Mouse (Mus musculus) midbrain, embryonic 11.5 days (tissue): ENCODE results near the gene Hectd1. TPM values are rescaled to one million over a fixed set of nuclear protein-coding genes. Genes with fewer than 3 reads are reported as not detected.

ENCODE experiments used
- ATAC-seq: fragments of 200-750 bp; cut with Nextera tagmentation; 2 replicates; pipeline ENCODE4 v1.8.0; 2017; ENCODE audit warnings: moderate TSS enrichment, moderate library complexity; ENCODE audit not compliant: low FRiP score
- DNase-seq: peaks from one replicate; pipeline ENCODE4 v3.0.0; 2015; ENCODE audit warnings: low spot score; ENCODE audit errors: missing footprints
- H3K27ac ChIP-seq: fragments of 300-500 bp; sonication (generic); 2 replicates; pipeline ENCODE4 v1.5.1; 2014; ENCODE audit warnings: low read depth, low read length
- H3K27me3 ChIP-seq: fragments of 300-500 bp; sonication (generic); 2 replicates; pipeline ENCODE4 v1.6.1; 2014; ENCODE audit warnings: mild to moderate bottlenecking, low read length, moderate library complexity, mixed read lengths; ENCODE audit not compliant: control insufficient read depth, insufficient read depth
- H3K36me3 ChIP-seq: fragments of 300-500 bp; sonication (generic); 2 replicates; pipeline ENCODE4 v1.6.1; 2014; ENCODE audit warnings: mild to moderate bottlenecking, low read length, moderate library complexity, mixed read lengths; ENCODE audit not compliant: control insufficient read depth, insufficient read depth
- H3K4me1 ChIP-seq: fragments of 300-500 bp; sonication (generic); 2 replicates; pipeline ENCODE4 v1.6.1; 2014; ENCODE audit warnings: low read length; ENCODE audit not compliant: control insufficient read depth, insufficient read depth
- H3K4me2 ChIP-seq: fragments of 300-500 bp; sonication (generic); 2 replicates; pipeline ENCODE4 v1.6.1; 2014; ENCODE audit warnings: mild to moderate bottlenecking, moderate library complexity
- H3K4me3 ChIP-seq: fragments of 300-500 bp; sonication (generic); 2 replicates; pipeline ENCODE4 v1.5.1; 2014; ENCODE audit warnings: low read depth, low read length
- H3K9ac ChIP-seq: fragments of 300-500 bp; sonication (generic); 2 replicates; pipeline ENCODE4 v1.6.1; 2014; ENCODE audit warnings: low read length
- H3K9me3 ChIP-seq: fragments of 300-500 bp; sonication (generic); 2 replicates; pipeline ENCODE4 v1.6.1; 2016; ENCODE audit warnings: low read length; ENCODE audit not compliant: control insufficient read depth
- WGBS: fragments of 180-500 bp; shearing (Covaris S2); extraction: QIAGEN DNeasy Blood & Tissue Kit; methylation state at CpG from one replicate; pipeline ENCODE4 v1.1.7; 2014; 5-methylcytosine and 5-hydroxymethylcytosine counted together
- polyA plus RNA-seq: library from polyadenylated mRNA; unstranded; fragments of >200 nt; fragmentation: Nextera tagmentation; extraction: Ambion mirVana; gene quantifications from 2 replicates; pipeline ENCODE4 v1.2.1, GENCODE M21; 2014

Gene Hectd1
- polyA plus RNA-seq = 30.3 and 35.1 TPM in 2 replicates

DNA sequence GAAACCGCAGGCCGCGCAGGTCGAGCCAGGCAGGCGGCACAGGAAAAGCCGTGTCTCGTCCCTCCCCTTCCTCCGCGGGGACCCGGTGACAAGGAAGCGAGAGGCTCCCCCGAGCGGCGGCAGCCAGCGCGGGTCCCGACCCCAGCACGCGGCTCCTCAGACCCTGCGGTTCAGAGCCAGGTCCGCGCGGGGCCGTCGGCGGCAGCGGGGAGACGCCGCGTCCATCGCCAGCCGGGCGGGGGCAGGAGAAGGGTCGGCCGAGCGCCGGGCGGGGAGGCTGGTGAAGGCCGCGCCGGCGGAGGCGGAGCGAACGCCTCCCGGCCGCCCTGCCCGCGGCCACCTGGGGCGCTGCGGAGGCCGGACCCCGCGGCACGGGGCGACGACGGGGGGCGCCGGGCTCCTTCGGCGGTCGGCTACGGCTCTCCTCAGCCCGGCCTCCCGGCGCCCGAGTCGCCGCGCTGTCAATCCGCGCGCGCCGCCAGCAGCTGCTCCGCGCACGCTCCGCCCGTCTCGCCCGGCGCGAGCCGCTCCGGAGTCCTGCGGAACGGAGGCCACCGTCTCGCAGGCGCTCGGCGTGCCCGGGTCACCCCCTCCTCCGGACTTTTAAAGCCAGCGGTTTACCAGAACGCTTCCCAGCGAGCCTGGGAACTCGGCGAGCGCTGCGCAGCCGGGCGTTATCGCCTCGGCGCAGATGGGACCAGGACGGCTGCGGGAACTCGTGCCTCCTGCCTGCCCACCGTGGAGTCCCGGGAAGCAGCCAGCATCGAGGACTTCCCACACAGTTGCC, at the start of gene Hectd1:
Hectd1 (minus strand) TSS at position 247 of the 787 bp plus-strand sequence.
- DNase-seq (peak; percentile 98), ATAC-seq (peak; percentile 95)
- Histone ChIP-seq H3K9me3 (no peaks in the 10 kb centered on the region), H3K36me3 (no peaks in the 10 kb centered on the region), H3K27ac (peak within 1 kb of the TSS; percentile 97), H3K4me2 (peak within 1 kb of the TSS; percentile 53), H3K4me3 (peak within 1 kb of the TSS; percentile 80), H3K9ac (peak within 1 kb of the TSS; percentile 94), H3K4me1 (peaks cover 10% of the 10 kb centered on the region; the same call in 1 of the 2 replicates), H3K27me3 (no peaks in the 10 kb centered on the region)
- under 1% methylated on average over 99 of the region's 114 CpGs for whole genome bisulfite sequencing

DNA sequence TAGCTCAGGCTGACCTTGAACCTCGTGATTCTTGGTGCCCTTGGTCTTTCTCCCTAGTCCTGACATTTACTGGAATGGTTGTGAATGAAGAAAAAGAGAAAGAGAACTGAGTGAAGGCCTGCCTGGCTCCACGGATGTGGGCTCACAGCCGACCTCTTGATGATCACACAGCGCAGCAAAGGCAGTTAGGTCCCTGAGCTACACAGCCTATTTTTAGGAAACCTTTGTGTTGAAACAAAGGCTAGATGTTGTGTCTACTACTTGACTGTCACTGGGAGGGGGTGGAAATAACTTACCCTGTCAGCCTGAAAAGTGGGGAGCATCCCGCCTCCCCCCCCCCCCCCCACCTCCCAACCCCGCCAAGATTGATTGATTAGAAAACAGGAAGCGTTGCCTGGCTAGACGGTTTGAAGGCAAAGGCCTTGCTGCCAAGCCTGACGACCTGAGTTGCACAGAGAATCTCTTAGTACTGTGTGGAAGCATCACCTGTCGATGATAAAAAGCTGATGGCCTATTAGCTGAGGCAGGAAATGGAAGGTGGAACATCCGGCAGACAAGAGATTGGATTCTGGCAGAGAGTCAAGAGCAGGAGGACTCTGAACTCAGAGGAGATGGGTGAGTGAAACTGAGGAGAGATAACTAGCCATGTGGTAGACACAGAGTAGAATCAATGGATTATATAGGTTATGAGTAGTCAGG, 42.3 kb upstream of the Hectd1 start:
- H3K27me3 ChIP-seq = no peaks in the 10 kb centered on the region
- H3K4me3 ChIP-seq = no peak overlapping the region
- 80% methylated on average over 11 of the region's 11 CpGs for WGBS
- DNase-seq = peak; percentile 26
- ATAC-seq = no peak
- no peaks in the 10 kb centered on the region for H3K9me3 ChIP-seq
- no peak overlapping the region for H3K9ac ChIP-seq
- no peaks in the 10 kb centered on the region for H3K4me1 ChIP-seq
- H3K27ac ChIP-seq = no peak overlapping the region
- H3K4me2 ChIP-seq = no peak overlapping the region
- no peaks in the 10 kb centered on the region for H3K36me3 ChIP-seq

DNA sequence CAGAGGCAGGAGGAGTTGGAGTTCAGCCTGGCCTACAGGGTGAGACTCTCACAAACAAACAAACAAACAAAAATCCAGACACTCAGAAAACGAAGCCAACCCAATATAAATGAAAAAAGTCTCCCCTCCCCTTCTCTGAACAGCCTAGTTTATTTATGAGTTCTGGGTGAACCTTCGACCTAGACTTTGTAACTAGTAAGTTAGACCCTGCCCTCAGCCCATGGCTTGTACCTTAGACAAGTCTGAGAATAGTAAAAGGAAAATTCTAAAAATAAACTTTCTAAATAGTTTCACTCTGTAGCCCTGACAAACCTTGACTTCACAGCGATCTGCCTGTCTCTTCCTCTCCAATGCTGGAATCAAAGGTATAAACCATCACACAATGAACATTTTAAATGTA, 40.2 kb upstream of the Hectd1 start:
- ATAC-seq = no peak
- no peak overlapping the region for H3K4me3 ChIP-seq
- no peaks in the 10 kb centered on the region for H3K27me3 ChIP-seq
- 82% methylated on average over 3 of the region's 3 CpGs for WGBS
- H3K4me1 ChIP-seq = peaks cover 18% of the 10 kb centered on the region; the same call in 1 of the 2 replicates
- H3K9me3 ChIP-seq = no peaks in the 10 kb centered on the region
- H3K36me3 ChIP-seq = no peaks in the 10 kb centered on the region
- no peak overlapping the region for H3K4me2 ChIP-seq
- no peak for DNase-seq
- no peak overlapping the region for H3K27ac ChIP-seq
- H3K9ac ChIP-seq = no peak overlapping the region

DNA sequence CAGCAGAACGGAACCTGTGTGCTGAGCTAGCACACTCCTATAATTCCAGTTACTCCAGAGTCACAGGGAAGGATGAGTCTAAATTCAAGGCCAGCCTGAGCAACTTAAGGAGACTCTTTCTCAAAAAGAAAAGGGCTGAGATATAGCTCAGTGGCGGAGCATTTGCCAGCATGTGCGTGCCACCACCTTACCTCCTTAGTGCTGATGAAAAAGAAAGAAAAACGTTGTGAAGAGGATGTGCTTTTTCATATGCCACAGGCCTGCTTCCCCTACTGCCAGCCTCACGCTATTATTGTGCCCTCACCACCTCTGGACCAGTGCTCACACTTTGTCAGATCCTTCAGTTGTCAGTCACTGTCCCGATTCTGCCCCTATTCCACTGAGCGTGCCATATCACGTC, 37.7 kb upstream of the Hectd1 start:
- no peaks in the 10 kb centered on the region for H3K36me3 ChIP-seq
- H3K27me3 ChIP-seq = no peaks in the 10 kb centered on the region
- 81% methylated on average over 8 of the region's 8 CpGs for WGBS
- peaks cover 18% of the 10 kb centered on the region; the same call in 1 of the 2 replicates for H3K4me1 ChIP-seq
- ATAC-seq (no peak), DNase-seq (peak; percentile 39)
- H3K9ac ChIP-seq = no peak overlapping the region
- no peak overlapping the region for H3K27ac ChIP-seq
- no peak overlapping the region for H3K4me2 ChIP-seq
- no peak overlapping the region for H3K4me3 ChIP-seq
- H3K9me3 ChIP-seq = no peaks in the 10 kb centered on the region

DNA sequence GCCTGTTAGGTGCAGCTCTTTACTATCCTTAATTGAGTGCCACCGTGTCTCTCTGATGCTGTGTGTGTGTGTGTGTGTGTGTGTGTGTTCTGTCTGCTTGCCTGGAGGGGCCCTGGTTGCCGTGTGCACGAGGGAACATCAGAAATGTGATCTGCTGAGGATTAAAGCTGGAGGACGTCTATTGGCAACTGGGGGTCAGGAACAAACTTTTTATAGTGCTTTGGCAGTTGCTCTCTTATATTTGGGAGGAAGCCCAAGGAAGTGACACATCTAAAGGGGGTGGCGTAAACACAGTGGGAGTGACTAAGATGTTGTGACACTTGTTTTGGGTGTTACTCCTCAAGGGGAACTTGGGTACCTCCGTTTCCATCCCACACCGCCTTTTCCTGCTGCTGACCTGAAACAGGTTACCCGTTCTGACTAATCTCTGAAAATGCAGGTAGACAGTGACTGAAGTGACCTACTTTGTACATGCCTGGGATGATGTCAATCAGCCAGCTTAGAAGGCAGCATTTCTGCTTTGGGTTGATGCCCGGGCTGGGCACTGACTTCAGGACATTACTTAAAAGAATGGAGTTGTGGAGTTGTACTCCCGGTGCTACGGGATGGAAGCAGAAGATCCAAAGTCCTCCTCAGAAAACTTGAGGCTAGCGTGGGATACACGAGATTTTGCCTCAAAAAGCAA, 37.0 kb upstream of the Hectd1 start:
- H3K27ac ChIP-seq = no peak overlapping the region
- no peak overlapping the region for H3K9ac ChIP-seq
- ATAC-seq (peak; percentile 31; the same call in 1 of the 2 replicates), DNase-seq (no peak)
- peaks cover 18% of the 10 kb centered on the region; the same call in 1 of the 2 replicates for H3K4me1 ChIP-seq
- no peaks in the 10 kb centered on the region for H3K36me3 ChIP-seq
- no peaks in the 10 kb centered on the region for H3K27me3 ChIP-seq
- no peak overlapping the region for H3K4me3 ChIP-seq
- no peak overlapping the region for H3K4me2 ChIP-seq
- H3K9me3 ChIP-seq = no peaks in the 10 kb centered on the region
- WGBS = 66% methylated on average over 13 of the region's 13 CpGs

DNA sequence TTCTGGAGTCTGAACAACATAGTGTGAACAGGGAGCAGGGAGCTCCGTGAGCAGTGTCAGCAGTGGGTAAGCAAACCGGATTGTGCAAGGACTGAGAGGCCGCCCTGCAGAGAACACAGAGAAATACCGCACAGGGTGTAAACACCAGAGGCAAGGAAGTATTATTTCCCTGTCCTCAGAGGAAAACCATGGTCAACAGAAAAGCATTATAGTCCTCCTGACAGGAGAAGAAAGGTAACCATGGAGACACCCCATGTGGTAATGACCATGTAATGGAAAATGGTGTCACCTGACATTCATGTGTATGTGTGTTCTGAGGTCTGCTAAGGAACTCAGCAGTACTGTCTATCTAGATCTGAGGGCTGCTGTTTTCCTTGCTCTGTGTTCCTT, 36.4 kb upstream of the Hectd1 start:
- H3K27ac ChIP-seq = no peak overlapping the region
- no peaks in the 10 kb centered on the region for H3K27me3 ChIP-seq
- WGBS = 40% methylated on average over 4 of the region's 4 CpGs
- H3K36me3 ChIP-seq = no peaks in the 10 kb centered on the region
- H3K9ac ChIP-seq = no peak overlapping the region
- DNase-seq (peak; percentile 88), ATAC-seq (peak; percentile 85)
- no peaks in the 10 kb centered on the region for H3K9me3 ChIP-seq
- H3K4me2 ChIP-seq = no peak overlapping the region
- peaks cover 18% of the 10 kb centered on the region; the same call in 1 of the 2 replicates for H3K4me1 ChIP-seq
- H3K4me3 ChIP-seq = no peak overlapping the region

DNA sequence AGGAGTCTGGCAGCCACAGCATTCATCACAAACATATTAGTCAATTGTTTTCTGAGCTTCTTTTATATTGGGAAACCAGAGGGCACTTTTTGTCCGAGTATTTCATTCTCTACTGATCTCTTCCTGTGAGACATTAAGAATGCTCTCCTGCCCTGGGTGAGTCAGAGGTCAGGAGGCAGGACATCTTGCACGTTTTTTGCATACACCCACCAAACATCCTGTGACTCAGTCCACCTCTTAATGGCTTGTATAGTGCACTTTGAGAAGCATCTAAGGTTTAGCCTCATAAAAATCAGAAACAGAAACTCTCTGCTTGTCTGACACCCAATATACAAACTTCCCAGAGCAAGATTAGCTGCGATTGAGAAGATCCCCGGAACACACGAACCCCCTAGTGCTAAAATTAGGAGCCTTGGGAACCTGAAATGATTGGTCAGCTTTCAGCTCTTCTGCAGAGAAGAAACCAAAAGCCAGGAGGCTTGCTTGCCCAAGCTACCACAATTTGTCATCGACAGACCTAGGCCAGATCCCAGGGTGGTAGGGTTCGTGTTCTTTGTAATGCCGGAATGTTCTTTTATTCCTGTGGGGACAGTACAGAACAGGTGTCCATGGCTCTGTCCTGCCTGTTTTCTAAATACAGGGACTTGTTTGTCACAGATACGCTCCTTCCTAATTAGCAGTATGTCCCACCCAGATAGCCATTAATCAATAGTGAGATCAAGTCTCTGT, 35.9 kb upstream of the Hectd1 start:
- Histone ChIP-seq H3K4me2 (no peak overlapping the region), H3K36me3 (no peaks in the 10 kb centered on the region), H3K27ac (no peak overlapping the region), H3K4me3 (no peak overlapping the region), H3K9ac (no peak overlapping the region), H3K9me3 (no peaks in the 10 kb centered on the region), H3K4me1 (peaks cover 18% of the 10 kb centered on the region; the same call in 1 of the 2 replicates), H3K27me3 (no peaks in the 10 kb centered on the region)
- ATAC-seq (peak; percentile 19; the same call in 1 of the 2 replicates), DNase-seq (no peak)
- 62% methylated on average over 9 of the region's 9 CpGs for WGBS

DNA sequence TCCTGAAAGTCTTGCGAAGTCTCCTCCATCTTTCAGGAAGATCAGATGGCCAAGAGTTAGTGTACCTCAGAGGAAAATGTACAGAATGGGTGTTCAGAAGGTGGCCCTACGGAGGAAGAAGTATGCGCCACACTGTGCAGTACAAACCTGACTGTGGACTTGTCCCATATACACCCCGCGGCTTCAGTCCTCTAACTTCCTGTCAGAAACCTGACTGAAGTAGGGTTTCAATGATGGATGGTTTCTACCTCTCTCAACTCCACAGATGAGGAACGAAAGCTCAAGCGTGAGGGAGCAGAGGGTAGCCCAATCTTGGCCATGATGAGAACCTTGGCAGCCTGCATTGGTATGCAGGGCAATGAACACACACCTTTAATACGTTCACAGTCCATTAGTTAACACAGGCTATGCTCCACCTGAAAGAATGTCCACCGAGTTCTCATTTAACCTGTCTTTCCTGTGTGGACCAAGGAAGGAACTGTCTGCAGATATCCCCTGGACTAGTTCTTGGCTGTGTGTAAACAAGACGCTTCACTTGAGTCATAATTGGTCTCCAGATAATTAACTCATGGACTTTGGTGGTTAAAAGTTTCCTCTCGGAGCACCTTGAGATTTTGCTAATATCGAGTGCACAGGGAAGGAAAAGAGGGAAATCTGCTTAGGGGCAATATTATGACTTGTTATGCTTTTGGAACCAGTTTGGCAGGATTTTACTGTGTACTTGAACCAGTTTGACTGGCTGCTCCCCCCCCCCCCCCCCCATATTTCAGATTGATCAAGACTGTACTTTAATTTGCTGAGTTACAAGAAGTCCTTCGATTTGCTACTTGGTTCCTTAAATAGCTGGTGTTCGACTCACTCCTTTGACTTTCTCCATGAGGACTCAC, 34.0 kb upstream of the Hectd1 start:
- Histone ChIP-seq H3K4me3 (no peak overlapping the region), H3K4me1 (peaks cover 18% of the 10 kb centered on the region; the same call in 1 of the 2 replicates), H3K4me2 (no peak overlapping the region), H3K27me3 (no peaks in the 10 kb centered on the region), H3K9ac (no peak overlapping the region), H3K9me3 (no peaks in the 10 kb centered on the region), H3K36me3 (no peaks in the 10 kb centered on the region), H3K27ac (no peak overlapping the region)
- no peak for ATAC-seq
- DNase-seq = peak; percentile 51
- 93% methylated on average over 14 of the region's 14 CpGs for WGBS
